Mouse (Mus musculus) kidney, adult 2 months (tissue): ENCODE measurements around the gene Ddx51. TPM values are rescaled to one million over a fixed set of nuclear protein-coding genes. Genes with fewer than 3 reads are reported as not detected.
A peak's percentile ranks its signal among the peaks of the same experiment; 100 is the strongest.

Experiments
- DNase-seq: peaks from one replicate; pipeline ENCODE4 v3.0.0; 2021
- H3K27ac ChIP-seq: fragments of 200-500 bp; 2 replicates; pipeline ENCODE4 v1.5.1; 2012; ENCODE audit warnings: low read depth, low read length, control low read depth, inconsistent platforms; ENCODE audit not compliant: insufficient read depth
- H3K27me3 ChIP-seq: fragments of 200-500 bp; replicated peaks from 2 replicates; pipeline ENCODE4 v1.6.1; 2012; ENCODE audit warnings: mild to moderate bottlenecking, moderate library complexity, low read length, inconsistent platforms; ENCODE audit not compliant: control insufficient read depth, insufficient read depth
- H3K36me3 ChIP-seq: fragments of 200-500 bp; 2 replicates; pipeline ENCODE4 v1.6.1; 2012; ENCODE audit warnings: mild to moderate bottlenecking, moderate library complexity, low read length, inconsistent platforms; ENCODE audit not compliant: control insufficient read depth, insufficient read depth
- H3K4me1 ChIP-seq: fragments of 200-500 bp; 2 replicates; pipeline ENCODE4 v1.6.1; 2011; ENCODE audit warnings: low read length; ENCODE audit not compliant: control insufficient read depth, insufficient read depth
- H3K4me3 ChIP-seq: fragments of 200-500 bp; 2 replicates; pipeline ENCODE4 v1.5.1; 2011; ENCODE audit warnings: mild to moderate bottlenecking, low read depth, low read length, control low read depth; ENCODE audit not compliant: insufficient read depth
- CTCF ChIP-seq: fragments of 200-500 bp; conservative IDR thresholded peaks from 2 replicates; pipeline ENCODE4 v1.5.1; 2011; ENCODE audit warnings: low read depth, mild to moderate bottlenecking, control low read depth, low read length, moderate library complexity, mixed read lengths; ENCODE audit not compliant: insufficient read depth, insufficient read length
- POLR2A ChIP-seq: fragments of 200-500 bp; IDR thresholded peaks from one replicate; pipeline ENCODE4 v1.6.1; 2011; ENCODE audit warnings: low read depth, low read length, control low read depth
- WGBS: fragments of 180-500 bp; shearing (Covaris S2); methylation state at CpG from one replicate; pipeline ENCODE4 v1.1.7; 2018; 5-methylcytosine and 5-hydroxymethylcytosine counted together
- polyA plus RNA-seq: library from polyadenylated mRNA; depleted of rRNA; stranded (reverse); fragments of >200 nt; gene quantifications from 2 replicates; pipeline ENCODE4 v1.2.3, GENCODE M21; 2012

The Ddx51 gene
- polyA plus RNA-seq, 1 experiment: 11.9 TPM

DNA sequence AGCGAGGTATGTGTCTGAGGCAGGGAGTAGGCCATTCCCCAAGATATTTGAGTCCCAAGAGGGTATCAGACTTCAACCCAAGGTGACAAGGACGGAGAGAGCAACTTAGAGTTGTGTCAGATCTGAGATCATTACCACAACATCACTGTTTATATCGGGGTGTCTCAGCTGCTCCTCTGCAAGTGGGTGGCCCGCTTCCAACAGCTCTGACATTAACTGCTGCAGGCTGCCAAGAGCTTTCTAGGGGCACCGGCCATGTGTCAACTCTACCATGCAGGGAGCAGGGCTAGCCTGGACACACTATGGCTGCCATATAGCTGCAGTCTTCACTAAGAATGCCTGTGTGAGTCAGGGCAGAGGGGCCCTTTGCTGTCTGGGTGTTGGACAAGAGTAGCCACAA is 43.4 kb upstream of the Ddx51 start:
- TF ChIP-seq CTCF (no peak), POLR2A (no peak)
- 74% methylated on average over 5 of the region's 5 CpGs for WGBS
- Histone ChIP-seq H3K36me3 (no peaks in the 10 kb centered on the region), H3K4me3 (no peak overlapping the region), H3K4me1 (no peaks in the 10 kb centered on the region), H3K27ac (no peak overlapping the region), H3K27me3 (no peaks in the 10 kb centered on the region)
- DNase-seq: no peak

DNA sequence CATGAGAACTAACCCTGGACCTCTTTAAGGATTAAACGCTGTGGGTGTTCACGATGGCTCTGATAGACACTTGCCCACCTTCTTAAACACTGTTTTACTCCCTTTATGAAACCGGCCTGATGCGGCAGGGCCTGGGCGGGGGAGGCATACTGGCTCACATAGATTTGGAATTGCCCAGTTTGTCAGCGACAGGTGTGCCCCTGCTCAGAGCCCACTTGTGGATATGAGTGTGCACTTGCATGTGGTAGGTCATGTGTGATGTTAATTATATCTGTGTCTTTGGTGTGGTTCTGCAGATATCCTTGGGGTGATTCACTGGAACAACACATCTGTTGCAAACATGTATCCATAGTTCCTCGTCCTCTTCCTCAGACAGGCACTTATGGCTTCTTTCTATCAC is 42.8 kb upstream of the Ddx51 start:
- no peak overlapping the region for H3K27ac ChIP-seq
- no peaks in the 10 kb centered on the region for H3K4me1 ChIP-seq
- no peaks in the 10 kb centered on the region for H3K27me3 ChIP-seq
- 87% methylated on average over 7 of the region's 7 CpGs for WGBS
- no peak for DNase-seq
- no peaks in the 10 kb centered on the region for H3K36me3 ChIP-seq
- TF ChIP-seq CTCF (no peak), POLR2A (no peak)
- no peak overlapping the region for H3K4me3 ChIP-seq

DNA sequence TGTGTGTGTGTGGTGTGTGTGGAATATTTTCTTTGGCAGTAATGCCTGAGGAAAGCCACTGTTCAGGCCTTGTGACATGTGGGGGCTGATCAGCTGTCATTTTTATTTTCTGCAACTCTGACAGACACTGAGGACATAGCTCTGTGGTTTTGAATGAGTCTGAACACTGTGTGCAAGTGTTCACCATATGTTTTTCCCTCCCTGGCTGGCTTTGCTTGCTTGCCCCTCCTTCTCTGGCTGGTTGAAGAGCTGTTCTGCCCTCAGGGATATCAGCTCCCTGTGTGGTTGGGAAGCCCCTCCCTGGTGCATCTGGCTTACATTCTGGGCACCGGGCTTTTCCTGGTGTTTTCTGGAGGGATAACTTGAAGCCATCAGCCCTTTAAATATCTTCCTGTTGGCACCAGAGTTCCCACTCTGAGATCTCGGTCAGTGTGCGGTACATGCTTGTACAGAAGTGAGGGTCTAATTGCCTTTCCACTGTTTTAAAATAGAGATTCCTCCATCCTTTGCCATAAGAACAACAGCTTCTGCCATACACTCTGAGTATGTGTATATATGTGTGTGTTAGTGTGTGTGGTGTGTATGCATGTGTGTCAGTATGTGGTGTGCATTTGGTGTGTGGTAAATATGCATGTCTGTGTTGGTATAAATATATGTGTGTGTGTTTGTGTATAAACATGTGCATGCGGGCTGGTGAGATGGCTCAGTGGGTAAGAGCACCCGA is 41.7 kb upstream of the Ddx51 start:
- TF ChIP-seq CTCF: no peak
- TF ChIP-seq POLR2A: no peak
- no peak overlapping the region for H3K27ac ChIP-seq

DNA sequence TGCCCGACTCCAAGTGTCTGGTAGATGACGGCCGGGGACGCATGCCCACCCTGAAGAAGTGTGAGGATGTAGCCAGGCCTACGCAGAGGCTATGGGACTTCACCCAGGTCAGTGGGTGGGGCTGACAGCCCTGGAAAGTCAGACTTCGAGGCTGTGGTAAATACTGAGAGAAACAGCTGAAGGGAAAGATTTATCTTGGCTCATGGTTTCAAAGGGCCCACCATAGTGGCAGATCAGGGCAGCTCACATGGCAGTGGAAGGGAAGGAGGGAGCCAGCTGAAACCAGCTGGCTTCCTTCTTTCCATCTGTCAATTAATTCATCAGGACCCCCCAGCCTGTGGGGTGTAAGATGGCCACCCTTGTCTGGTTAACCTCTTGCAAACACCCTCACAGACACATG is 34.0 kb upstream of the Ddx51 start:
- Histone ChIP-seq H3K27ac (no peak overlapping the region), H3K4me1 (no peaks in the 10 kb centered on the region), H3K36me3 (no peaks in the 10 kb centered on the region), H3K4me3 (no peak overlapping the region), H3K27me3 (no peaks in the 10 kb centered on the region)
- WGBS: 83% methylated on average over 6 of the region's 6 CpGs
- no peak for TF ChIP-seq POLR2A
- TF ChIP-seq CTCF: no peak
- DNase-seq: no peak

More for the DNA sequence above, 41.7 kb upstream of the Ddx51 start:
- no peak overlapping the region for H3K4me3 ChIP-seq
- H3K27me3 ChIP-seq: no peaks in the 10 kb centered on the region
- no peak for DNase-seq
- WGBS: 65% methylated on average over 5 of the region's 5 CpGs
- H3K4me1 ChIP-seq: no peaks in the 10 kb centered on the region
- no peaks in the 10 kb centered on the region for H3K36me3 ChIP-seq

DNA sequence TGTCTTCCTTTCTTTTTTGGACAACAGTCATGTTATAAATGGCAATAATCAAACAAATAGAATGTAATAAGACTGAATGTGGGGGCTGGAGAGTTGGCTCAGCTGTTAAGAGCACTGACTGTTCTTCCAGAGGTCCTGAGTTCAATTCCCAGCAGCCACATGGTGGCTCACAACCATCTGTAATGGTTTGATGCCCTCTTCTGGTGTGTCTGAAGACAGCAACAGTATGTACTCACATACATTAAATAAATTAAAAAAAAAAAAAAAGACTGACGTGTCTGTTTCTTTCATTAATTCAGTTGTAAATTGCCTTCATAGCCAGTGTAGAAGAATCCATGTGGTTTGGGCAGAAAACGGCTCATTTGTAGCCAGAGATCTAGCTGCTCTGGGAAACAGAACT is 28.9 kb upstream of the Ddx51 start:
- Histone ChIP-seq H3K27me3 (no peaks in the 10 kb centered on the region), H3K4me1 (no peaks in the 10 kb centered on the region), H3K4me3 (no peak overlapping the region), H3K27ac (no peak overlapping the region), H3K36me3 (no peaks in the 10 kb centered on the region)
- WGBS: 75% methylated on average over 2 of the region's 2 CpGs
- DNase-seq: no peak
- TF ChIP-seq POLR2A: no peak
- TF ChIP-seq CTCF: no peak

DNA sequence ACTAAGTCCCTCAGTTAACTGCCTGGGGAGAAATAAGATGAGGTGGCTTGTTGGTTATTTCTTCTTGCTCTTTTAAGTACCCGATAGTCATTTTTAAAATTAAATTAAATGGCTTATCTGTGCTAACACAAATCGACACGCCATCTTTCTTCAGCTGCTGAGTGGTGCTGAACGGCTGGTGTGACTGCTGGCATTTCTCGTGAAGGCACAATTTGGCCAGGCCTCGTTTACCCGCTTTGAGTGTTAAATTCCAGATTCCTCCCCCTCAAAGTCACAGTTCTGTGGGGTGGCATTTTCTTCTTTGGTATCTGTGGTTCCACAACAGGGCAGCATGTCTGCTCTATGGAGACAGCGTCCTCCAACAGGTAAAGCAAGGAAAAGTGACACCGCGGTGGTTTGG is 25.9 kb upstream of the Ddx51 start:
- Histone ChIP-seq H3K27me3 (no peaks in the 10 kb centered on the region), H3K36me3 (no peaks in the 10 kb centered on the region), H3K4me3 (no peak overlapping the region), H3K4me1 (no peaks in the 10 kb centered on the region), H3K27ac (no peak overlapping the region)
- no peak for TF ChIP-seq CTCF
- TF ChIP-seq POLR2A: no peak
- WGBS: 72% methylated on average over 10 of the region's 10 CpGs
- no peak for DNase-seq

DNA sequence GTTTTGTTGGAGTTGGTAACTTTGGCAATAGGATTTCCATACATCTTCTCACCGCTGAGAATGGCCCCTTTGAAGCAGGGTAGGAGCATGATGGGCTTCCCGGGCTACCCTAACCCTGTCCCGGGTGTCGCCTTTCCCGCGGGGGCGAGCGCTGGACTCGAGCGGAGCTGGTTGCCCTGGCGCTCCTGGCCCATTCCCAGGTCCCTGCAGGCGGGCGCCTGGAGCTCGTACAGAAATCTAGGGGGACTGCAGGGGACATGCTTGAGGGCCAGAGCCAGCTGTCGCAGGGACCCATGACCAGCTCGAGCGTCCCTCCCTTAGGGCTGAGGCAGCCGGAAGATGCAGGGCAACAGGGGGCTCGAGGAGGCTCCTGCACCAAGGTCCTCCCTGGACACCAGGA is 25.1 kb upstream of the Ddx51 start:
- no peak for DNase-seq
- WGBS: 17% methylated on average over 19 of the region's 19 CpGs
- Histone ChIP-seq H3K4me1 (no peaks in the 10 kb centered on the region), H3K27me3 (no peaks in the 10 kb centered on the region), H3K36me3 (no peaks in the 10 kb centered on the region), H3K27ac (no peak overlapping the region), H3K4me3 (no peak overlapping the region)
- no peak for TF ChIP-seq POLR2A
- TF ChIP-seq CTCF: no peak

DNA sequence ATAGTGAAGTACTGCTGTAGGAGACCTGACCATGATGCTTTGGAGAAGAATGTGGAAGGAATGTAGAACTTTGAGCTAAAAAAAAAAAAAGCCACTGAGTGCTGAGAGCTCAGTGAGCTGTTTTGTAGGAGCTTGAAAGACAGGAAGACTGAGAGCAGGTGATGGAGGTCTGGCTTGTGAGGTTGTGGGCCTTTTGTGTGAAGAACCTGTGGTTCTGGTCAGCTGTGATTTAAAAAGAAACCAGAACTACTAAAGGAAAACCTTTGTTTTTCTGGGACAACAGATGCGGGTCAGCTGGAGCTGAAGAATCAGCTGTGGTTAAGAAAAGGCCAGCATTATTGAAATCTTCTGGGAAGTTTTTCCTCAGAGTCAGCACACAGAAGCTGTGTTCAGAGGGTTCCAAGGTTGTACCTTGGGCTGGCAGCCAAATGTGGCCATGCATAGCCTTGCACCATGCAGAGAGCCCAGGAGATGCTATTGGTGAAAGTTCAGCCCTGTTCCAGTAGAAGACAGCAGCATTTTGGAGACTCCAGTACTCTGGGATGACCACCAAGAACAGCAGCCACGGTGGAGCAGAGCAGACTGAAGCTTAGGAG is 23.6 kb upstream of the Ddx51 start:
- 45% methylated on average over 2 of the region's 2 CpGs for WGBS
- Histone ChIP-seq H3K4me3 (no peak overlapping the region), H3K27ac (no peak overlapping the region), H3K4me1 (no peaks in the 10 kb centered on the region), H3K27me3 (no peaks in the 10 kb centered on the region), H3K36me3 (no peaks in the 10 kb centered on the region)
- TF ChIP-seq CTCF (no peak), POLR2A (no peak)
- peak; percentile 89 for DNase-seq
